Mouse (Mus musculus): Measurements from ENCODE around the gene Ptpn6. TPM values are rescaled to one million over a fixed set of nuclear protein-coding genes. Genes with fewer than 3 reads are reported as not detected.

Gene Ptpn6
- polyA plus RNA-seq, 1 experiment from 2014 or later: 24.0 TPM

DNA sequence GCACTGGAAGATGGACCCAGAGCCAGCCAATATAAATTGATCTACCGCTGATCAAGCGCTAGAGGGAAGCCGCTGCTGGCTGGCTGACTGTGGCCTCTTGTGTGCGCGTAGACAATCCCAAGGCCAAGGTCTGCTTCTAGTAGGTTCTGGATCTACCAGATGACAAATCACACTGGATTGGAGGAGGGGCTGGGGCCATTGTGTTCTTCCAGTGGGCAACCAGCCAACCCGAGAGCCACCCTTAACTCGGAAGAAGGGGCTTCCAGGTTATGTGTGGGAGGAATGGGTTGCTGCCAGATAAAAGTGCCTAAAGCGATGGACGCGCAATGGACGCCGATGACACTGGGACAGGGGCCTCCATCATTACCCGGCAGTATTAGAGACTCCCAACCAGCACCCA, 20.5 kb downstream of the Ptpn6 start:
- peak overlapping the region; percentile 86 for H3K27ac ChIP-seq (ENCODE audit: low read length)
- peak overlapping the region; percentile 43 for H3K9ac ChIP-seq (replicated peaks; ENCODE audit: low read depth)
- H3K36me3 ChIP-seq (ENCODE audit: insufficient read depth, low read length): peaks cover 12% of the 10 kb centered on the region; the same call in 1 of the 2 replicates
- H3K9me3 ChIP-seq (ENCODE audit: low read length): no peaks in the 10 kb centered on the region
- H3K4me2 ChIP-seq (replicated peaks; ENCODE audit: low read depth, low read length): peak overlapping the region; percentile 58
- WGBS: 40% methylated on average over 13 of the region's 13 CpGs
- TF ChIP-seq EP300 (IDR thresholded peaks at IDR 0.05): no peak
- TF ChIP-seq CTCF (IDR thresholded peaks at IDR 0.05): no peak
- H3K4me3 ChIP-seq (ENCODE audit: low read depth, low read length): peak overlapping the region; percentile 43
- ATAC-seq (no peak), DNase-seq (ENCODE audit: low spot score) (no peak)
- no peaks in the 10 kb centered on the region for H3K27me3 ChIP-seq (replicated peaks; ENCODE audit: insufficient read depth, low read length)
- peaks cover 5% of the 10 kb centered on the region; the same call in 1 of the 2 replicates for H3K4me1 ChIP-seq (ENCODE audit: insufficient read depth, low read depth, low read length)

DNA sequence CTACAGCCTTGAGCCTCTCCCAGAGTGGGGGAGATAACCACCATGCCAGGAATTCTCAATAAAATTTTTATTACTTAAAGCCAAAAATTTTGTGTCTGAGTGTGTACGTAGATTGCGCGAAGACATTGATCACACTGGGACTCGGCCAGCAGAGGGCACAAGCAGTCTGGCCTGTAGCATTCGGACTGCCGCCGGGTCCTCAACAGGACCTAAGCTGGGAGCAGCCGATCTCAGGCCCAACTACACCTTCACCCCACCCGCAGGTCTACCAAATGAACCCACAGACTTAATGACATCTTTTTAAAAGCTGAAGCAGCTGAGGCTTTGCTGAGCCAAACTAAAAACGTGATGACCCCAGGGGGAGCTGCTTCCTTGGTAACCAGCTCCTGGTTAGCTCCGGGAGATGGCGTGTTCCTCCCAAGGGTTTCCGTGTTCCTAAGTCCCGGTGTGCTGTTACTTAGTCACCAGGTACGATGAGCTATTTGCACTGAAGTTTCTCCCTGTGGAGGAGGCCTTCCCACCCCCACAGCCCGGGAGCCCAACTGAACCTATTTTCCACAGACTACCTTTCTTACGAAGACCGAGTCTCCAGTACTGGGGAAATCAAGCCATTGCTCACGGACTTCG, 21.5 kb downstream of the Ptpn6 start:
- Histone ChIP-seq H3K4me1 (ENCODE audit: insufficient read depth, low read depth, low read length) (peaks cover 12% of the 10 kb centered on the region; the same call in 1 of the 2 replicates), H3K4me3 (ENCODE audit: low read depth, low read length) (no peak overlapping the region), H3K9ac (replicated peaks; ENCODE audit: low read depth) (no peak overlapping the region), H3K9me3 (ENCODE audit: low read length) (no peaks in the 10 kb centered on the region), H3K4me2 (replicated peaks; ENCODE audit: low read depth, low read length) (peak overlapping the region; percentile 58), H3K27ac (ENCODE audit: low read length) (no peak overlapping the region), H3K36me3 (ENCODE audit: insufficient read depth, low read length) (peaks cover 12% of the 10 kb centered on the region; the same call in 1 of the 2 replicates), H3K27me3 (replicated peaks; ENCODE audit: insufficient read depth, low read length) (no peaks in the 10 kb centered on the region)
- WGBS: 44% methylated on average over 20 of the region's 20 CpGs
- no peak for TF ChIP-seq EP300 (IDR thresholded peaks at IDR 0.05)
- peak; percentile 79 for TF ChIP-seq CTCF (IDR thresholded peaks at IDR 0.05)
- peak; percentile 80 for DNase-seq (ENCODE audit: low spot score)
- no peak for ATAC-seq

GRCm38 (mm10) chr6:124712918-124713317, 25.6 kb downstream of the Ptpn6 start:
- WGBS: 6% methylated on average over 11 of the region's 11 CpGs
- H3K27ac ChIP-seq (ENCODE audit: low read length): peak overlapping the region; percentile 86
- no peak for ATAC-seq

DNA sequence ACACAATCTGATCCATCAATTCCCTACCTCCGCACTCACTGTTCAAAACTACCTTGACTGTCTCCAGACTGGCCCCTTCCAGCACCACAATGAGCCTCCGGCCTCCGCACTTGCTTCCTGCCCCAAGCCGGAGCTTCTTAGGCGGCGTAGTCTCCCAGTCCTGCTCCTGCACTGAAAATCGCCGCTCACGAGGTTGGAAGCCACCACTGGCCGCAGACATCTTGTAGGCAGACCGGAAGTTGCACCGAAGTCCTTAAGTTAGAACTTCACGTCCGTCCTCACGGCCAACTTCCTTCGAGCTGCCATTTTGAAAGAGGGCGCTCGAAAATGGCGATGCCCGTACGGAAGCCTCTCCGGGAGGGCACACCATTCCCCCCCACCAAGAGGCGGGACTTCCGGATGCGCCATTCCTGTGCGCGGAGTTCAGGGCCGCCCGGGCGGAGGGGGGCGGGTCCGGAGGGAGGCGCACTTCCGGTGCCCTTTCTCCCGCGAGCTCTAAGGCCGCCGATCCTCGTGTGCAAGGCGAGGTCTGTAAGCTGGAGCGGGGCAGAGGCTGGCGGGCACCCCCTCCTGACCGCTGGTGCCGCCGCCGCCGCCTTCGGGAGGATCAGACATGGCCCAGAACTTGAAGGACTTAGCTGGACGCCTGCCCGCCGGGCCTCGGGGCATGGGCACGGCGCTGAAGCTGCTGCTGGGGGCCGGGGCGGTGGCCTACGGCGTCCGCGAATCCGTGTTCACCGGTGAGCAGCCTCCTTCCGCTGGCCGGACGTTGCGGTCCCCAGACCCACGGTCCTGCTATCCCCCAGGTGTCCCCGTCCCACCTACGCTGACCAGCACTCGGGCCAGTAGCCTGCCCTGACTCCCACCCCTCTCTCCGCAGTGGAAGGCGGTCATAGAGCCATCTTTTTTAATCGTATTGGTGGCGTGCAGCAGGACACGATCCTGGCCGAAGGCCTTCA, 26.4 kb downstream of the Ptpn6 start, which contains the start of the genes Emg1 and Phb2:
TSS of gene Emg1 (minus strand) at position 355 of the 959 bp plus-strand sequence.
TSS of gene Phb2 (plus strand) at position 513 of the 959 bp plus-strand sequence.
- no peaks in the 10 kb centered on the region for H3K27me3 ChIP-seq (replicated peaks; ENCODE audit: insufficient read depth, low read length)
- peak within 1 kb of the TSS; percentile 86 for H3K27ac ChIP-seq (ENCODE audit: low read length)
- H3K4me3 ChIP-seq (ENCODE audit: low read depth, low read length): peak within 1 kb of the TSS; percentile 79
- peak within 1 kb of the TSS; percentile 84 for H3K9ac ChIP-seq (replicated peaks; ENCODE audit: low read depth)
- peaks cover 12% of the 10 kb centered on the region; the same call in 1 of the 2 replicates for H3K4me1 ChIP-seq (ENCODE audit: insufficient read depth, low read depth, low read length)
- DNase-seq (ENCODE audit: low spot score) (peak; percentile 99), ATAC-seq (peak; percentile 98)
- no peaks in the 10 kb centered on the region for H3K9me3 ChIP-seq (ENCODE audit: low read length)
- H3K36me3 ChIP-seq (ENCODE audit: insufficient read depth, low read length): peaks cover 12% of the 10 kb centered on the region; the same call in 1 of the 2 replicates
- peak within 1 kb of the TSS; percentile 96 for H3K4me2 ChIP-seq (replicated peaks; ENCODE audit: low read depth, low read length)
- TF ChIP-seq EP300 (IDR thresholded peaks at IDR 0.05): peak; percentile 58; the same call in 1 of the 2 replicates
- TF ChIP-seq CTCF (IDR thresholded peaks at IDR 0.05): peak; percentile 1; the same call in 1 of the 2 replicates
- WGBS: 2% methylated on average over 72 of the region's 76 CpGs

More at GRCm38 (mm10) chr6:124712918-124713317, 25.6 kb downstream of the Ptpn6 start:
- no peaks in the 10 kb centered on the region for H3K9me3 ChIP-seq (ENCODE audit: low read length)
- no peak for DNase-seq (ENCODE audit: low spot score)
- H3K4me2 ChIP-seq (replicated peaks; ENCODE audit: low read depth, low read length): peak overlapping the region; percentile 96
- H3K9ac ChIP-seq (replicated peaks; ENCODE audit: low read depth): peak overlapping the region; percentile 84
- TF ChIP-seq CTCF (IDR thresholded peaks at IDR 0.05) (no peak), EP300 (IDR thresholded peaks at IDR 0.05) (no peak)
- peak overlapping the region; percentile 79 for H3K4me3 ChIP-seq (ENCODE audit: low read depth, low read length)
- H3K36me3 ChIP-seq (ENCODE audit: insufficient read depth, low read length): peaks cover 12% of the 10 kb centered on the region; the same call in 1 of the 2 replicates
- no peaks in the 10 kb centered on the region for H3K27me3 ChIP-seq (replicated peaks; ENCODE audit: insufficient read depth, low read length)
- peaks cover 12% of the 10 kb centered on the region; the same call in 1 of the 2 replicates for H3K4me1 ChIP-seq (ENCODE audit: insufficient read depth, low read depth, low read length)

GRCm38 (mm10) chr6:124708289-124708889, 30.1 kb downstream of the Ptpn6 start:
- Histone ChIP-seq H3K9ac (replicated peaks; ENCODE audit: low read depth) (no peak overlapping the region), H3K4me1 (ENCODE audit: insufficient read depth, low read depth, low read length) (peaks cover 11% of the 10 kb centered on the region; the same call in 1 of the 2 replicates), H3K27me3 (replicated peaks; ENCODE audit: insufficient read depth, low read length) (no peaks in the 10 kb centered on the region), H3K27ac (ENCODE audit: low read length) (no peak overlapping the region), H3K4me3 (ENCODE audit: low read depth, low read length) (no peak overlapping the region), H3K4me2 (replicated peaks; ENCODE audit: low read depth, low read length) (no peak overlapping the region), H3K36me3 (ENCODE audit: insufficient read depth, low read length) (peaks cover 16% of the 10 kb centered on the region), H3K9me3 (ENCODE audit: low read length) (no peaks in the 10 kb centered on the region)
- ATAC-seq (no peak), DNase-seq (ENCODE audit: low spot score) (no peak)
- TF ChIP-seq EP300 (IDR thresholded peaks at IDR 0.05) (no peak), CTCF (IDR thresholded peaks at IDR 0.05) (no peak)
- WGBS: 77% methylated on average over 10 of the region's 10 CpGs

All from lung, postnatal 0 days (tissue).